Mouse (Mus musculus) lung, adult 2 months (tissue): Measurements from ENCODE around the gene Praf2. TPM values are rescaled to one million over a fixed set of nuclear protein-coding genes. Genes with fewer than 3 reads are reported as not detected.
"Not testable (repeated sequence)": the region's sequence is repeated elsewhere in the genome, so short reads cannot be mapped to it uniquely, and the experiment has no call there.

ENCODE experiments used
- DNase-seq: peaks from one replicate; pipeline ENCODE4 v3.0.0; 2022
- H3K4me1 ChIP-seq: fragments of 200-500 bp; 2 replicates; pipeline ENCODE4 v1.6.1; 2011; ENCODE audit warnings: low read length; ENCODE audit not compliant: control insufficient read depth, insufficient read depth
- H3K4me3 ChIP-seq: fragments of 200-500 bp; replicated peaks from 2 replicates; pipeline ENCODE3; 2011; ENCODE audit warnings: low read depth, mild to moderate bottlenecking, control low read depth, low read length; ENCODE audit errors: extremely low read depth
- CTCF ChIP-seq: fragments of 200-500 bp; IDR thresholded peaks from 2 replicates; pipeline ENCODE4 v1.5.1; 2011; ENCODE audit warnings: mild to moderate bottlenecking, low read length, control low read depth; ENCODE audit not compliant: insufficient read depth
- POLR2A ChIP-seq: fragments of 200-500 bp; IDR thresholded peaks from 2 replicates; pipeline ENCODE4 v1.6.1; 2011; ENCODE audit warnings: low read depth, mild to moderate bottlenecking, control low read depth, low read length, borderline replicate concordance; ENCODE audit errors: extremely low read depth
- WGBS: fragments of 180-500 bp; shearing (Covaris S2); methylation state at CpG from one replicate; pipeline ENCODE4 v1.1.7; 2018; 5-methylcytosine and 5-hydroxymethylcytosine counted together
- polyA plus RNA-seq: library from polyadenylated mRNA; depleted of rRNA; stranded (reverse); fragments of >200 nt; gene quantifications from 2 replicates; pipeline ENCODE4 v1.2.3, GENCODE M21; 2012

Praf2 gene
- polyA plus RNA-seq, 1 experiment = 41.0 TPM

DNA sequence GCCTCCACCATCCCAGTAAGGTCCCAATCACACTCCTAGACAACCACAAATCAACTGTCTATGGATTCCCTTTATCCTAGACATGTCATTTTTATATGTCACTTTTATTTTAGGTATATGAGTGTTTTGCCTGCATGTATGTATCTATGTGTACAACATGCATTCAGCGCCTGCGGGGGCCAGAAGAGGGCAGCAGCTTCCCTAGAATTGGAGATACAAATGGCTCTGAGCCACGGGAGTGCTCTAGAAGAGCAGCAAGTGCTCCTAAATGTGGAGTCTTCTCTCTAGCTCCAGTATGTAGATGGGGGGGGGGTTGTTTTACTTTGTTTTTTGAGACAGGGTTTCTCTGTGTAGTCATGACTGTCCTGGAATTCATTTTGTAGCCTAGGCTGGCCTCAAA lies 25.4 kb downstream of the Praf2 start:
- TF ChIP-seq CTCF = 0 out of 2 replicates have a peak, but pooled peaks have one; percentile 1
- H3K4me3 ChIP-seq, H3K4me1 ChIP-seq, DNase-seq: not testable (repeated sequence)
- 25% methylated on average over 3 of the region's 3 CpGs for WGBS

DNA sequence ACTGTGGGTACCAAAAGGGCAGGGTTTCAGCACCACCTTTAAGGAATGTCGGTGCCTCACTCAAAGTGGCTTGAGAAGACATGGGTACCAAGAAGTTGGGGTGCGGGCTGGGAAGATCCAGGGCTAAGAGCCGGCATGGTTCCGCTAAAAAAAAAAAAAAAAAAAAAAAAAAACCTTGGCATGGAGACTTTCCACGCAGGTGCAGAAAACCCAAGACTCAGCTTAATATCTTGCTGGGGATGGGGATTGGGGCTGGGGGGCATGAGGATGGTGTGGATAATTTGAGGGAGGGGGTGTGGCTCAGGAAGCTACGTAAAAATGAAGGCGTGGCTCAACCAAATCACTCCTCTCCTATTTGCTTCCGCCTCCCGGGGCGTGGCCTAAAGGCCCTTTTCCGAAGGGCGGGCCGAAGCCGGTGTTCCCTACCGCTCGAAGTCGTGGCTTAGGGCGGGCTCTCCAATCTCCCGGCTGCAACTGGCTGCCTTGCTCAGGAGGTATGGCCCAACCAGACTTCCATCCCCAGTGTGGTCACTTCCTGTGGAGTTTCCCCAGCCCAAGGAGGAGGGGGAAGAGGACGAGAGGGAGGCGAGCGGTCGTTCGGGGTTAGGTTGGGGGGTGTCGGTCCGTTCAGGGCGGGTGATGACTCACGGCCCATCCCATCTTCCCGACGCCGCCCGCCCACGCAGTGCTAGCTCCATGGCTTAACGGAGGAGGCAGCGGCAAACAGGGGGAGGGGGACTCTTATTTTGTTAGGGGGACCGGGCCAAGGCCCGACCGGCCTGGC lies 34.1 kb downstream of the Praf2 start, which contains the start of gene Tfe3:
TSS of gene Tfe3 (plus strand) at position 424 of the 784 bp plus-strand sequence.
- TF ChIP-seq CTCF (no peak), POLR2A (peak; percentile 82; the same call in 1 of the 2 replicates)
- Histone ChIP-seq H3K4me3 (peak within 1 kb of the TSS; percentile 95), H3K4me1 (no peaks in the 10 kb centered on the region)
- 28% methylated on average over 38 of the region's 38 CpGs for WGBS
- peak; percentile 78 for DNase-seq

DNA sequence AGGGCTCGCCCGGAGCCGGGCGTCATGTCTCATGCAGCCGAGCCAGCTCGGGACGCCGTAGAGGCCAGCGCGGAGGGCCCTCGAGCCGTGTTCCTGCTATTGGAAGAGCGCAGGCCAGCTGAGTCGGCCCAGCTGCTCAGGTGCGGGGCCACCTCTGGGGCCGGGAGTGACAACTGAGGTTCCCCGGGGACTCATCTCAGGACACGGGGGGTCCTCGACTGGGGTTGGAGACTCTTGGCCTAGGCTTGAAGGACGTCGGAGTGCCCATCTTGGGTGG lies 34.6 kb downstream of the Praf2 start:
- DNase-seq = no peak
- peak overlapping the region; percentile 95 for H3K4me3 ChIP-seq
- WGBS = 26% methylated on average over 21 of the region's 21 CpGs
- no peaks in the 10 kb centered on the region for H3K4me1 ChIP-seq
- no peak for TF ChIP-seq CTCF
- no peak for TF ChIP-seq POLR2A

DNA sequence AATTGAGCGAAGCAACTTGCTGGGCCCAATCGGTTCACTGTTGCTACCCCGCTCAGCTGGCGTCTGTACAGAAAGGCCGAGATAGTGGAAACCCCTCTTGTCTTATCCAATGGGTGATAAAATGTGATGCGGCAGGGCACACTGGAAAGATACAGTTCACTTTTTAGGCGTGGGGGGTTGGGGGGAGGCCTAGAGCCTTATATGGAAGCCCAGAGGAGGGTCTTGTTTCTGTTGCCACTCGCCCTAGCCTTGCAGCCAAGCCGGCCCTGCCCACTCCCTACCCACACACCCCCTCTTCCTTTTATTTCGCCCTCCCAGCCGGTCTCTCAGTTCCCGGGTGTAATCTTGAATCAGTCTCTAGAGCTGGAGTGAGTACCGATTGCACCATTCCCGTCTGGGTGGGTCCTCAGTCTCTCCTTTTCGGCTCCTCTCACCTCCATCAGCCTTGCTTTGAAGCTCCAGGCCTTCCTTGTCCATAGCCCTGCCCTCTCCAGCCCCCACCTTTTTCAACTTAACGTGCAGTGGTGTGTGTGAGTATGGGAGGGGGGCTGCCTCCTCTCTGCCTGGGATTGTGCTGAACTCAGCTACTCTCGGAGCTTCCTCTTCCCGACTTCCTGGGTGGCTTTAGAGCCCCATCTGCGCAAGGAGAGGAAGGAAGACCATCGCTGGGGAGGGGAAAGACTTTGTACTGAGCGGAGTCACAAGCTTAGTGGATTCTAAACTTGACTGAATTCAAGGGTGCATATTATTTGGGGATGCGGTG lies 35.6 kb downstream of the Praf2 start:
- Histone ChIP-seq H3K4me1 (no peaks in the 10 kb centered on the region), H3K4me3 (peak overlapping the region; percentile 70)
- 19% methylated on average over 22 of the region's 22 CpGs for WGBS
- DNase-seq = peak; percentile 39
- TF ChIP-seq POLR2A (no peak), CTCF (no peak)

DNA sequence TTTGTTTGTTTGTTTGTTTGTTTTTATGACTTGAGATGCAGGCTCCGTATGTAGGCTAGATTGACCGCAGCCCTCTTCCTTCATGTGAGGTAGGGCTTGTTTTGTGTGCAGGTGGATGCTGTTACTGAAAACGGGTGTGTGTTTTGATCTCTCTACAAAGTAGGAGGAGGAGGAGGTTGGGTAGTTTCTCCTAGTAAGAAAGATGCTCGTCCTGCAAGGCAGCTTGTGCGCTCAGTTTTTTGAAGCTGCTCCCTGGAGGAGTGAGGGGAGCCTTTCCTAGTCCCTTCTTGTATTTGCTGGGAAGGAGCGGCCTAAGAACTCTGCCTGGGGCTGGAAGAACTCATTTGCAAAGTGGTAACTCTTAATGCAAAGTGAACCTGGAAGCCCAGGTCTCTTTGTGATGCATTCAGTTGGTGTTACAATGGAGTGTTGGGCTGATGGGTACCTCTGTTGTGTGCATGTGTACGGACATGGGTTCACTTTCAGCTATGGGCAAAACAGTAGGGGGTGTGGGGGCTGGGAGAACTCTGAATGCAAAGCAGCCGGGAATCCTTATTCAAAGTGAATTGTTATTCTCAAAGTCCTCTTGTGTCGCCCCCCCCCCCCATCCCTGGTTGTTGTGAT lies 36.5 kb downstream of the Praf2 start:
- H3K4me3 ChIP-seq = no peak overlapping the region
- WGBS = 26% methylated on average over 9 of the region's 9 CpGs
- DNase-seq = no peak
- H3K4me1 ChIP-seq = no peaks in the 10 kb centered on the region
- no peak for TF ChIP-seq CTCF
- no peak for TF ChIP-seq POLR2A

DNA sequence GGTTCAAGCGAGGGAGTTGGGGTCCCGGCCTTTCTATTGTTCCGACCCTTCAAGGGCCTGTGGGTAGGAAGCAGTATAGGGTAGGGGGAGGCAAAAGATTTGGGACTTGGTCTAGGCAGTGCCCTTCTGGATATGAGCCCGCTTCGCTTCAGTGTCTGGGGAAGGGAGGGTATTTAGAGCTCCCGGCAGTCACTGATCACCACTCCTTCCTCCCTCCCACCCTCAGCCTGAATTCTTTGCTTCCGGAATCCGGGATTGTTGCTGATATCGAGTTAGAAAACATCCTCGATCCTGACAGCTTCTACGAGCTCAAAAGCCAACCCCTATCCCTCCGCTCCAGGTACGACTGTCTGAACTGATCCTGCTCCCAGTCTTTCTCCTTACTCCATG lies 37.0 kb downstream of the Praf2 start:
- WGBS = 39% methylated on average over 13 of the region's 13 CpGs
- H3K4me1 ChIP-seq = no peaks in the 10 kb centered on the region
- H3K4me3 ChIP-seq = peak overlapping the region; percentile 56
- no peak for DNase-seq
- TF ChIP-seq POLR2A (no peak), CTCF (no peak)

DNA sequence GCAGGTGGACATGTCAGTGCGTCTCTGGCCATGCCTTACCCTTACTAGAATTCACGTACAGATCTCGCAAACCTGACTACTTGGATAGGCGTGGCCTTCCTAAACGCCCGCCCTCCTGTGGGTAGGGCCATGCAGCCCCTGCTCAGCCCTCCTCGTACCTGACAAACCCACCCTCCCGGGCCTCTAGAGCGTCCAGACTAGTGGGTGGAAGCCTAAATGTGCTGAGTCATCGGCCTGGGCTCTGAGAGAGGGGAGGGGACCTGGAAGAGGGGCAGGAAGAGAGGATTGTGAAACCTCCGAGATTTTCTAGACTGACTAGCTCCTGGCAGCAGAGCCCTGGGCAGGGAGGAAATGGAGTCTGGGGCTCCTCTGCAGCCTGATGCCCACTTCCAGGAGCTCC lies 37.5 kb downstream of the Praf2 start:
- TF ChIP-seq CTCF (no peak), POLR2A (no peak)
- 23% methylated on average over 11 of the region's 11 CpGs for WGBS
- Histone ChIP-seq H3K4me1 (no peaks in the 10 kb centered on the region), H3K4me3 (peak overlapping the region; percentile 56)
- peak; percentile 39 for DNase-seq

DNA sequence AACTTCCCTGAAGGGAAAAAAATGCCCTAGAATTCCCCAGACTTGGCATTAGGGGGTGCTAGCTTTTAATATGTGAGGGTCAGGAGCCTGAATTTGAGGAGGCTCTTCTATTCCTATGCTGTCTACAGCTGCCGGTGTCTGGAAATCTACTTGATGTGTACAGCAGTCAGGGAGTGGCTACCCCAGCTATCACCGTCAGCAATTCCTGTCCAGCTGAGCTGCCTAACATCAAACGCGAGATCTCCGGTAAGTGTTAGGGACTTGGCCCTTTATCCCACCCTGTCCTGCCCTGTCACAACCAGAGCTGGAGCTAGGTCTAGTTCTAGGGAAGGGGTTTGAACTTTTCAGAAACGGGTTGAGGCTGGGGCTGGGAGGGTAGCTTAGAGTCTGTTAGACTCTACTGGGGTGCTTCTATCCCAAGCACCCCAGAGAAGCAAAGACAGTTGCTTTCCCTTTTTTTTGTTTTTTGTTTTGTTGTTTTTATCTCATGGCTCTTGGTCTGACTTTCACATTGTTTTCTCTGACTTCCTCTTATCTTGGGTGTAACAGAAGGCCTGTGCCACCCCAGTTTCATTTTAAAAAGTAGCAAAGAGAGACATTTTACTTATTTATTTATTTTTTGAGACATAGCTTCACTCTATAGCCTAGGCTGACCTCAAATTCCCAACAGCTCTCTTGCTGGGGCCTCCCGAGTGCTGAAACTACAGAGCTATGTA lies 41.2 kb downstream of the Praf2 start:
- Histone ChIP-seq H3K4me3 (no peak overlapping the region), H3K4me1 (no peaks in the 10 kb centered on the region)
- 85% methylated on average over 7 of the region's 7 CpGs for WGBS
- TF ChIP-seq CTCF (no peak), POLR2A (no peak)
- DNase-seq = no peak

DNA sequence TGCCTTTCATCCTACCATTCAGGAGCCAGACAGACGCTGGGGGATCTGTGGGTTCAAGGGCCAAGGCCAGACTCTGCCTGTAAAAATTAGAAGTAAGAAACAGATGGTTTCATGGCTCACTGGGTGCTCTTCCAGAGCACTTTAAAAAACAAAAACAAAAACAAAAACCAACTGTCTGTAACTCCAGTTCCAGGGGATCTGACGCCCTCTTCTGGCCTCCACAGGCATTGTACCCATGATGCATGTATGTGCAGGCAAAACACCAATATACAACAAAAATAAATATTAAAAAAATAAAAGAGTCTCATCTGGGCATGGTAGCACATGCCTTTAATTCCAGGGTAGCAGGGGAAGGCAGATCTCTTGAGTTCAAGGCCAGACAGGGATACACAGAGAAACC lies 44.5 kb downstream of the Praf2 start:
- no peaks in the 10 kb centered on the region for H3K4me1 ChIP-seq
- no peak for DNase-seq
- H3K4me3 ChIP-seq = no peak overlapping the region
- 0 out of 2 replicates have a peak, but pooled peaks have one; percentile 7 for TF ChIP-seq CTCF
- TF ChIP-seq POLR2A = no peak
- 57% methylated on average over 2 of the region's 2 CpGs for WGBS
